Mouse (Mus musculus) layer of hippocampus, adult 9-11 months (tissue): ENCODE results near the gene Dcdc2b.
A peak's percentile ranks its signal among the peaks of the same experiment; 100 is the strongest.

Source experiments
- DNase-seq: peaks from one replicate; pipeline ENCODE4 v3.0.0; 2022

Gene Dcdc2b

DNA sequence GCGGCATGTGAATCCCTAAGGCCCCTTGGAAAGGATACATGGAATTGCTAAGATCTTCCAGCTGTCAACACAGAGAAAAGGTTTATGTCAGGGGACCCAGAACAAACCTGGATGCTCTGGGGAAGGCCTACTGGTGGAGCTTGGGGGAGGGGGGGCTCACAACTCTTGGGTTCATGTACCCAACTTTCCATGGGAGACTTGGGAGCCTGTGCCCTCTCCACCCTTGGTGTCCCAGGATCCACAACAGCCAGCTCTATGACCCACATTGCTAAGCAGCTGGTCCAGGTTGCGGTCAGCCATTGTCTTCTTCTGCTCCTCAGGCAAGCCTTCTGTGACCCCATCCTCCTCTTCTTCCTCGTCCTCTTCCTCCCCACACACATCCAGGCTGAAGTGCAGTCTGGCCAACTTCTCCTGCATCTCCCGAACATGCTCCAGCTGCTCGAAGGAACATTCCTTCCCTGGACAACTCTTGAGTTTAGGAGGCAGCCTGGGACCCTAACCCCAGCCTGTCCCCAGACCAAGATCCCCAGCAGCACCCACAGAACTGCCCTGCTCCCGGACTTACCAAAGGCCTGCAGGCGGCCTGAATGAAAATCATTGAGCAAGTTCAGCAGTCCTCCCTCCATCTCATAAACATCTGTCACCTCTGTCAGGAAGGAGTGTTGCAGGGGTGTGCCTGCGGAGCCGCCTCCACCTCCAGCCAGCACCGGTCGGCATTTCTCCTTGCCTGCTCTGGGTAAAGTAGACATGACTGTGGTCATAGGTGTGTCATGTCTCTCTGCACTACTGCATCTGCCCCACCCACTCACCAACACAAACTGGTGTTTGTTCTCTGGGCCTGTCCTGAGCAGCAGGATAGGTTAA, 6.6 kb upstream of the Dcdc2b start:
- no peak for DNase-seq

DNA sequence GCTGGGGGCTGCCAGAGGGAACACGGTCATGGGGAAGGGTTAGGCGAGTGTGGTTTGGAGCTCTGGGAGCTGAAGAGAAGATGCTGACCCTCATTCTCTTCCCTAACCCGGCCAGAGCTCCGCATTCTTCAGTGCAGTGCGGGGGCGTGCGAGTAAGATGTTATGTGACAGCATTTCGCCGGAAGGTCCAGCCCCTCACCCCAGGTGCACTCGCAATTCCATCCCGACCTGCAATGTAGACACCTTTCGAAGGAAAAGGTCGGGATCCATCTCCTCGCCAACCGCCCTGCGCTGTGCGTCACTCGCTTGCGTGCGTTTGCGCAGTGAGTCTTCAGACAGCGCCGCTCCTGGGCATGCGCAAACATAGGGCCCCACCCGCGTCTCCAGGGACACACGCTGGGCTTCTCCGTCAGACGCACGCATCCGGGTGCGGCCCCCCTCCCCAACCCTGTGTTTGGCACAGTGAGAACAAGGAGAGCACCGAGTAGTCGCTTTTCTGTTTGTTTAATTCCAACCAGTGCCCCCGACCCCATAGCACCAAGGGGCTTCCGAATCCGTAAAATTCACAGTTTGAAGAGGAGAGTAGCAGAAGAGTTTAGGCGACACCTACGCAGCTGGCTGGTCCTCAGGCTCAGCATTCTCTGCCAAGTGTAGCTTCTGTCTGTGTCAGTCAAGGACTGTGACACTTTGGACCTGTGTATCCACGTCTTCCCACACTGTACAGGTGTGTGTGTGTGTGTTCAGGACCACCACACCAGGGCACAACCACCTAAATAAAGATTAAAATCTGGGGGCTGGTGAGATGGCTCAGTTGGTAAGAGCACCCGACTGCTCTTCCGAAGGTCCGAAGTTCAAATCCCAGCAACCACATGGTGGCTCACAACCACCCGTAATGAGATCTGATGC, 5.0 kb upstream of the Dcdc2b start, which contains the start of gene Iqcc:
Gene Iqcc, minus strand, starts transcription at position 314 of the 906 bp plus-strand sequence.
- DNase-seq, result peak; percentile 97

DNA sequence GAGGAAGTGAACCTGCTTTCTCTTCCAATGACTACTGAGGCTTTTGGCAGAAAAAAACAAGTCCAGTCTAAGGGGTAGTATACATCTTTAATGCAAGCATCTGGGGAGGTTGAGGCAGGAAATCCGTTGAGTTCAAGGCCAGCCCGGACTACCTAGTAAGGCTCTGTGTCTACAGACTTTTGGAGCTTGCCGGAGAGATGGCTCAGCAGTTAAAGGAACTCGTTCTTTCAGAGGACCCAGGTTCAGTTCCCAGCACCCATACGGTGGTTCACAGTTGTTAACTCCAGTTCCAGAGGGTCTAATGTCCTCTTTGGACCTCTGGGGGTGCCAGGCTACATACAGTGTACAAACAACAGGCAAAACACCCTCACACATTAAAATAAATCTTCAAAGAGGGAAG, 4.0 kb upstream of the Dcdc2b start:
- DNase-seq, result no peak

DNA sequence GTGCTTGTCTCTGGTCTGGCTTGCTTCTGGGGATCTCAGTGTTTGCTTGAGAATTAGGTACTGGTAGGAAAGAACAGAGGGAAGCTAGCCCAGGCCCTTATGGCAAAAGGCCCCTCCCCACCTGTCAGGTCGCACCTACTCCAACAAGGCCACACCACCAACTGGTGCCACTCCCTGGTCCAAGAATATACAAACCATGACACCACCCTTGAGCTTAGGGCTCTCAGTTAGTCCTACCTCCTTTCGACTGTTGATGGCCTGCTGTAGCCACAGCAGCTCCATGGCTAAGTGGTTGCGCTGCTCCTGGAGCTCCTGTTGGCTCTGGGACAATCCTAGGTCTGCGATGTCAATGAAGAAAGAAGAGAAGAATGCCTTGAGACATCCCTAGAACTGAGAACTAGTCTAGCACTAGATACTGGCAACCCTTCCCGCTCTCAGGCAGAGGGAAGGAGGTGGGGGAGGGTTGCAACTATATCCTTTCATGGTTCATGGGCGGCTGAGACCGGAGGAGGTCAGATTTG, 3.1 kb upstream of the Dcdc2b start:
- no peak for DNase-seq

DNA sequence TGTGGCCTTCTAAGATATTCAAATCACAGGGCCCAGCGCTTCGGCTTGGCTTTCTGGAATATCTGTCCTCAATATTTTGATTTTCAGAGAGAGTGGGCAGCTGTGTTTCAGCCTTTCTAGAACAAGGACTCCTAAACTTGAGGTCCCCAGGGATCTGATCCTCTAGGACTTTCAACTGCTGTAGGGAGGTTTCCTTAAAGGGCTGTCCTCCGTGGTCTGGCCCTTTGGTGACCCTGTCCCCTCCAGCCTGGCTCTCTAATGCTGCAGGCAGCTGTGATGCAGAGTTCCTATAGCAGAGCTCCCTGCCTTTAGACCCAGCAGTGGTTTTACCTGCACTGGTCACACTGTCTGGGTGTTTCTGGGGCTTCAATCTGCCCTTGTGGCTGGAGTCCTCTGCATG, 2.6 kb upstream of the Dcdc2b start:
- DNase-seq, result no peak

DNA sequence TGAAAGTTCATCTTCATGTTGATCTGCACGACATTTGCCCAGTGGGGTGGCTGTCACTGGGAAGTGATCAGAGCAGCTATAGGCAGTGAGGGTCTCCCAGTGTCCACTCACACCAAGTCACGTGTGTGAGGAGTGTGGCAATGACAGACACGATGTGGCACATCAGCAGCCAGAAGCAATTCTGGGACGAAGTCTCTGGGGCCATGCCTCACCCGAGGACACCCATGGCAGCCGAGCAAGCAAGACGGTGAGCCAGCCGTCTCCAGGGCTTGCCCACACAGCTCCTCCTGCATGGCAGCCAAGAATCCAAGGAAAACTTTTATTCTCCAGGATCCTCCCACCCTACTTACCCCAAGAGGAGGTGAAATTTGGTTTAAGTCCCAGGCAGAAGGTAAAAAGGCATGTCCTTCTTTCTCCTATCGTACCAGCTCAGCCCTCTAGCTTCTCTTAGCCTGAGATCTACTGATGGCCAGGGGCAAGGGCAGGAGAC, 1.8 kb upstream of the Dcdc2b start:
- DNase-seq, result no peak

DNA sequence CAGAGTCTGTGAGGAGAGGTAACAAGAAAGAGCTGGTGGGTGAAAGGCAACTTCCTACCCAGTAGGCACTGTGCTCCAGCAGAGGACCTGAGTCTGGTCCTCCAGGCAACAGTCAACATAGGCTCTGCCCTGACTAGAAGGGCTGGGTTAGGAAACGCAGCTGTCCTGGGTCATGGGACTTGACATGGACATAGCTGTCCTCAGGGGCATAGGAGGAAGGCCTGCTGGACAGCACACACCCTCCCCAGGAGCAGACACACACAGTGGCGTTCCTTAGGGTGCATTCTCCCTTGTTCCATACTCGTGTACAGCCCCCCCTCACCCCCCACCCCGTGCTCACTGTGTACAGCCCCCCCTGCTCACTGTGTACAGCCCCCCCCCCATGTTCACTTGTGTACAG, 3.6 kb downstream of the Dcdc2b start:
- no peak for DNase-seq

DNA sequence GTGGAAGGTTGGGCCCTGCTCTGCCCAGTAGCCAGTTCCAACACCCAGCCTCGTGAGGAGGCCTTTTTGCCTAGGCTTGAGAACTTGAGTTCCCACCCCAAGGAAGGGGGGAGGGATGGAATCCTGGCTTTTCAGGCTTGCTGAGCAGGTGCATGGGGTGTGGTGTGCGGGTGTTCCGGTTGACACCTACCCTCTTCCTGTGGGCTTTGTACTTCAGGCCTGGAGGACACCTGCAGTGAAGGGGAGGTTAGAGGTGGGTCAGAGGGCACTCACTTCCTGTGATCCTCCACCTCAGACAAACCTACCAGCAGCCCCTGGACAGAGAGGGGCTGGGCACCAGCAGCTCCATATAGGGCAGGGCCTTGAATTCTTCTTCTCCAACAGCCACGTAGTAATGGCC, 4.0 kb downstream of the Dcdc2b start:
- DNase-seq, result no peak

DNA sequence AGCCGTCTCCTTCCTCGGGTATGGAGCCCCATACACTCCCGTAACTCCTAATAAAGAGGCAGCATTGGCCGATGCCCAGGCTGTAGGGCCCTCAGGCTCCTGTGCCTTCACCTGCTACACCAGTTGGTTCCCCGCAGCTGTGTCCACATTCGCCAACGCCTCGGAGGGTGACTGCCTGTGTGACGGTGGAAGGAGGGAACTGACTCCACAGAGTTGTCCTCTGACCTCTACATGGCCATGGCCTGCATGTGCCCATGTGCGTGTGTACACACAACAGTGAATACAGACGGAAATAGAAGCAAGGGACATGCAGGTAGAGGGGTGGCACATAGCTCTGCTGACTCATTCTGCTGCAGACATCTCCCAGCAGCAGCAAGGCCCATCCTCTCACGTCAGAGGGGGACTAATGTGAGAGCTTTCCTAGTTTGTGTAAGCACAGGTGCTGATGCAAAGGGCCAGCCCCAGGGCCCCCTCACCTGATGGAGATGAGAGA, 4.9 kb downstream of the Dcdc2b start:
- no peak for DNase-seq

DNA sequence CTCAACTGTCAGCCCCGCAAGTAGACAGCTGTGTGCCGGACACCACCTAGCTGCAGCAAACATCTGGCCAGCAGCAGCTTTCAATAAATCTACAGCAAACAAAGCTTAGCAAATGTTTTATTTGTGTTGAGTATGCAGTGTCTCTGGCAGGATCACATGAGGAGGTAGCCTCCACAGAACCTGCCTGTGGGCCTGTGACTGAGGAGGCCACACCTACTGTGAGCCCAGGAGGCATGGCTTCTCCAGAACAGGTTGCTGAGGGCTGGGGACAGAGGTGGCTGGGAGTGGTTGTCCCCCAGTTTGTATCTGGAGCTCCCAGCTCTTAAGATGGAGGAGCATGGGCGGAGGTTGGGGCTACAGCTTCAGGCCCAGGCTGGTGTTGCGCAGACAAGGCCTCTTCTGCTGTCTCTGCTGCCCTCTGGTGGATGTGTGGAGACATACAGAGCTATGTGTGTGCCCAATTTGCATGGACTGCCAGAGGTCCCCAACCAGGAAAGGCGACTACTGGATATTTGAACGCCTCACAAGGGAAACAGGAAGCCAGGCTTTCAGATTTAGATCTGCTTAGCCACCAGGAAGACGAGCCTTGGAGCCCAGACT, 5.5 kb downstream of the Dcdc2b start:
- peak; percentile 86 for DNase-seq

DNA sequence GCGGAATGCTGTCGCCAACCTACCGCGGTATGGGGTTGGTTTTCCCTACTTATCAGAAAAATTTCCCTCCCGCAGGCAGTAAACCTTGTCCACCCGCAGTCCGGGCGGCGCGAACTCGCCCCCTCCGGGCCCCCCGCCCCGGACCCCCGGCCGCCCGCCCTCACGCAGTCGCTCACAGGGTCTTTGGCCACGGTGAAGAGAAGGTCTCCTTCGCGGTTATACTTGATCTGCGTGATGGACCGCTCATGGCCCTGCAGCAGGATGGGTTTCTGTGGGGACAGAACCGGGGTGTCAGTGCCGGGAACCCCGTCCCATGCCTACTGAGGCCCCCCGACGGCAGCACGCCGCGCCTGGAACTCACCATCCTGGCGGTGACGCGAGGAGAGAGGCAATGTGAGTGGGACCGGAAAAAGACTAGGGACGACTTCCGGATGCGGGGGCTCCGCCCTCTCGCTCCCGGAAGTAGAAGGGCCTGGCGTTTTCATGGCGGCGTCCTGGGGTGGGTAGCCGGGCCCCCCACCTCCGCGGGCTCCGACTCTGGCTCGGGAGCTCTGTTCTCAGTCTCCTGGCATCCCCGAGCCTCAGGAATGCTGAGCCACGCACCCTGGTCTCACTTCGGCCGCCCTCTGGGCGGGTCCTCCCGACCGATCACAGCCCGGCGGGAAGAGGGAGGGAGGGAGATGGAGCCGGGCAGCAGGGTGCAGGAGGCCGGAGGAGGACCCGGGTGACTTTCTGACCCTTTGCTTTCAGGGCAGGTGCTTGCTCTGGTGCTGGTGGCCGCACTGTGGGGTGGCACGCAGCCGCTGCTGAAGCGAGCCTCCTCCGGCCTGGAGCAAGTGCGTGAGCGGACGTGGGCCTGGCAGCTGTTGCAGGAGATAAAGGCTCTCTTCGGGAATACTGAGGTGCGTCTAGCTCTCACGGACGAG, 13.6 kb downstream of the Dcdc2b start, which contains the start of the genes Eif3i and Tmem234:
Gene Eif3i, minus strand, starts transcription at position 416 of the 926 bp plus-strand sequence.
Gene Tmem234, plus strand, starts transcription at position 436 of the 926 bp plus-strand sequence.
- DNase-seq, result peak; percentile 84

DNA sequence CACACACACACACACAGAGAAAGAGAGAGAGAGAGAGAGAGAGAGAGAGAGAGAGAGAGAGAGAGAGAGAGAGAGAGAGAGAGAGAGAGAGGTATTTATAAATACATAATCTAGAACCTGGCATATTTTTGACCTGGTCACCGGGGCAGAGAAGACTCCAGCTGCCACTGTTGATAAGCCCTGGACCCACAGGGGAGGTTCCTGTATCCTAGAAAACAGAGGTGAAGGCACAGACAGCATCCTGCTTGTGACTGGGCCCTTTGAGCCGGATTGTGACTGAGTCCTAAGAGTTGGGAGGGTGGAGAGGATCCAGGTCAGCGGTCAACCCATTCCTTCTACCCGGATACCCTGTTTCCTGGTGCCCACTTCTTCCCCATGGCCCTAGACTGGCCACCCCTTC, 25.2 kb downstream of the Dcdc2b start:
- DNase-seq, result no peak

DNA sequence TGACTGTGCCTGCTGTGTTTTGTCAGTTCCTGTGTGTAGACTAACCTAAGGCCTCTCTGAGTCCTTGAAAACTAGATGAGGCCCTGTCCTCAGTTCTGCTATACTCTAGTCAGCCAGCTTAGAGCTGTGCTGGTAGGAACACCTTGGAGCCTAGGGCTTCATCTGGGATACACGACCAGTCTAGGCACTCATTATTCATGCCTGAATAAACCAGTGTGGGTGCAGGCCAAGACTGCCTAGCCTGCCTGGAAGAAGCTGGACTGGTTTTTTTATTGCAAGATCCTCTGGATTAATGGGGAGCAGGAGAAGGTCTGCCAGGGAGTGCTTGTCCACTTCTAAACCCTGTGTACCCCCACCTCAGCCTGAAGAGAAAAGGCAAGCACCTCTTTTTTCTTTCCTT, 27.1 kb downstream of the Dcdc2b start:
- no peak for DNase-seq

DNA sequence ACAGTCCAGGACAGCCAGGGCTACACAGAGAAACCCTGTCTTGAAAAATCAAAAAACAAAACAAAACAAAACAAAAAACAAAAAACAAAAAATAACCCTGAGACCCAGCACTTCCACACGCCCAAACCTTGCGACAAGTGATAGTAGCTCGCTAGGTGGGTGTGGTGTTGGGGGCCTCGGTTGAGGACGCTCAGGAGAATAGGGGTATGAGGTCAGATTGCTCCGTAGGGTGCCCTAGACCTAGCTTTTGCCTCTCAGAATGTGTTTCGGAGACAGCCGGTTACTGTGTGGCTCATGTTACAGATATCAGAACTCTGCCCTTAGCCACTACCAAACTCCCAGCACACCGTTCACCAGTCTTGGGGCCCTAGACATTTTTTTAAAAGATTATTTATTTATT, 28.3 kb downstream of the Dcdc2b start:
- DNase-seq, result no peak

DNA sequence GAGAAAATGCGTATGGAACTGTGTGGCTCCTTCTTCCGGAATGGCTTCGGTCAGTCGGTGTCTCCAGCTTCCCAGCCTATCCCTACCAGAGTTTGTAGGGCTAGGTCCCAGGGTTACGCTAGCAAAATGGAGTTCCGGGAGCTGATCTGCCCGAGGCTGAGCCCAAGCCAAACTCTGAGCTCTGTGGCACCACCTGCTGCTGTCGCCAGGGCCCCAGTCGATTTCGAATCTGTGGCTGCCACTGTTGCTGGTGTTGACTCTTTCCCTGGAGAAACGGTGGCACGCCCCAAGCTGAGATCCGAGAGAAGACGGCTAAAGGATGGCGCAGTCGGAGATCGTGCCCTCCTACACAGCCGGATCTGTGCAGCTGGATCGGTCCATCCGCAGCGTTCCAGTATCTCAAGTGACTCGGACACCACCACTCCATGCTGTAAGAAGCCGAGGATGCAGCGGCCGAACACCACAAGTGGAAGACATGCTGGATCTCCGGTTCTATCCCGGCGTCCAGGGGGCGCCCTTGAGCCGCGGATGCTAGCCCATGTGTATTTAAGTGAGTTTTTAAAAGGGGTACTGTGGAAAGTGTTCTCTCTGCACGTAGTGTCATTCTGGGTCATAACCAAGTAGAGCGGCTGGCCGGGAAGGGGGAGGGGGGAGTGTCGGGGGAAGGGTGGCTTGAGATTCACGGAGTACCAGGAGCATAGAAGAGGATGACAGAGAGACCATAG, 29.0 kb downstream of the Dcdc2b start:
- peak; percentile 80 for DNase-seq

DNA sequence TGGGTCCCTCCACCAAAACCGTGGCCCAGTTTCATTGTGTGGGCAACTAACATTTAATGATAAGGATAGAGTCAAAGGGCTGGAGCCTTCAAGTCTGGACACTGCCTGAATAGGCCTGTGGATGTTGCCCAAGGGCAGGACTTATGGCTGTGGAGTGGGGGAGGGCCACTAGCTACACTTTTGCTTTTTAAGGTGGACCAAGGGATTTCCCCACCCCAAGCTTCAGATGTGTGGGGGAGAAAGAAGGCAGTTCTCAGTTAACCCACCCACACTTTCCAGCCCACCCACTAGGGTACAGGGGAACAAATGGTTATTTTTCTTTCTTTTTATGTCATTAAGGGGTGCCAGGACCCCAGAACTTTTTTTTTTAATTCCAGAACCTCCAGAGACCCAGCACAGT, 29.7 kb downstream of the Dcdc2b start:
- no peak for DNase-seq

DNA sequence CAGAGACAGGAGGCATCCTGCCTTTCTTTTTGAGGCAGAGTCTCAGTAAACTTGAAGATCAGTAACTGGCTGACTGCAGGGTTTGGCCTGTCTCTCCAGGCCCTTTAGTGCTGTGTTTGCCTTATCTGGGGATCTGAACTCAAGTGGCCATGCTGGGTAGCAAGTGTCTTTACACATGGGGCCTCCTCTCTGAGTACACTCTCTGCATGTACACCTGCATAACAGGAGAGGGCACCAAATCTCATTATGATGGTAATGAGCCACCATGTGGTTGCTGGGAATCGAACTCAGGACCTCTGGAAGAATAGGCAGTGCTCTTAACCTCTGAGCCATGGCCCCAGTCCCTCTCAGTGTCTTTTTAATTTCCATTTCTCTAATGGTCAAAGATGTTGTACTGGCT, 31.8 kb downstream of the Dcdc2b start:
- DNase-seq, result no peak

DNA sequence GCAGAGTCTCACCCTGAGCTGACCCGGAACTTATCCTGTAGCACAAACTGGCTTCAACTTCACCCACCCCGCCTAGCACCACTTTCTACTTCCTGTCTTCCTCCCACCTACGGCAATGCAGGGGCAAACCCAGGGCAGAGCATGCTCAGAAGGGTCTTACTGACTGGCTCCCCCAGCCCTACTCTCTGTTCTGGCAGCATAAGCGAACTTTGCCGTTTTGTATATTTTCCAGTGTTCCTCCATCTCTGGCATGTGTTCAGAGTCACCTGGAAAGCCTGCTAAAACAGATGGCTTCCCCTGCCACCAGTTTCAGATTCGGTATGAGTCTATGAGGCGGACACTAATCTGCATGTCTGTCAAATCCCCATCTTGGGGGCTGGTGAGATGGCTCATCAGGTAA, 33.7 kb downstream of the Dcdc2b start:
- DNase-seq, result no peak

DNA sequence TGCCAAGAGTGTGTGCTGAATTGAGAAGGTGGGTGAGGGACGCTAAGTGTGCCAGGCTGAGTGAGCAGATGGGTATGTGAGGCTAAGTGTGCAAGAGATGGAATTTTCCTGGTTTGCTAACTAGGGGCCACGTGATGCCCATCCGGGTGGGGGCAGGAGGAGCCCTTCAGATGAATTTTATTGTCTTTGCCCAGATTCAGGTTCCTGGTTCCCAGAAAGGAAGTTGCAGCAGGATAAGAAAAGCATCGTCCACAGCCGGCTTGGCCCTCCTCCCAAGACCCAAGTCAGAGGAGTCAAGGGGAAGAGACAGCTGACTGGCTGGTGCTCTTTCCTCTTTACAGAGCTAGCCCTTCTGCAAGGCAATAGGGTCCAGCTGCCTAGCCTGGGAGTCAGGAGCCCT, 35.6 kb downstream of the Dcdc2b start, which contains the start of gene Fam167b:
Gene Fam167b, minus strand, starts transcription at position 84 of the 400 bp plus-strand sequence.
- DNase-seq, result peak; percentile 68

DNA sequence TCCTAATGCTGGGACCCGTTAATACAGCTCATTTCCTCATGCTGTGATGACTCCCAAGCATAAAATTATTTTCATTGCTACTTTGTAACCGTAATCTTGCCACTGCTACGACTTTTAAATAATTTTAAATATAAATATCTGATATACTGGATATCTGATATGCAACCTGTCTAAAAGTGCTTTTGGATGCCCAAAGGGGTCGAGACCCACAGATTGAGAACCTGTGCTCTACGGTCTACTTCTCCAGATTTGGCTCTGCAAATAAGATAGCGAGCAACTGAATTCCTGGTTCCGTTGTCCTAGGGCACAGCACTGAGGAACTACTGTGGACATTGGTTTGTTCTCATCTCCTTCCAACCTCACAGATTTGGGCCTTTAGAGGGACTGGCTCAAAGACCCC, 36.4 kb downstream of the Dcdc2b start:
- no peak for DNase-seq
